In the genomic region with DNA sequence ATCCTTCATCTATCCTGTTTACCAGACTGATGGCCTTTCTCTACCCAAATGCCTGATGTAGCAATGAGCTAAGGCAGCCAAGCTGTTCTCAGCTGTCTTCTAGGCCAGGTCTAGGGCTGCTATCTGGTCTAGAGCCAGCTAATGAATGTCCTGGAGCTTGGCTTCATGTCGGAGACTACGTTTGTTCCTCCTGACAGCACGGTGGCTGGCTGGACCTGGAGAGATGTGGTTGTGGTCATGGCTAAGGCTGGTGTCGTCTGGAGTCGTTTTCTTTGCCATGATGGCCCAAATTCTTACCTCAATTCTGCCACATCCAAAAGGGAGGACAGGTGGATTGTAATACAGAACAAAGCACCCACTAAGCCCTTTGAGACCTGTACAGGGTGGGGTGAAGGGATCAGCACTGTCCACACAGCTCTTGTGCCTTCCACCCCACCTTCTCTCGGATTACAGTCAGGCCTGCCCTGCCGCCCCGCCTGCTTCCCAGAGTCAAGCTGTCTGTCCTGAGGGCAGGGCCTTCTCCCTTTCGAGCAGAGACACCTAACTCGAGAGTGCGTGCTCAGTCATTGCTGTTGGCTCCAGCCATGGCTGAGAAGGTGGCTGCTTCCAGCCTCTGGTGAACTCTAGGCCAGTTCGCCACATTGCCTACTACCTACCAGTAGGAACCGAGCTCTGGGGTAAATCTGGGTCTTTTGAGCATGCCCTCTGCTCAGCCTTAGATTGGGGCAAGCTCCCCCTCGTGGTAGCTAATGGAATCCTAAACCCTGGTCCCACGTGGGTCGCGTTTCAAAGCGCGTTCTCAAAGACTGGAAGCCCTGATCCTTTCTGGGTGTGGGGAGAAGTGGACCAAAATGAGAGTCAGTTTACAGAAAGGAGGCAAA, we compare ENCODE assay signal across 1 mouse cellular context.
TF ChIP-seq lines count a peak whose summit lies in the region.

No protein-coding gene starts in this region.

TF ChIP-seq in C2C12, 6 proteins besides CTCF, POLR2A, EP300 and RAD21:
- TF ChIP-seq MYOG (IDR thresholded peaks at IDR 0.05; ENCODE audit: control insufficient read depth, extremely low read depth, insufficient read length) (no peak), CEBPB (IDR thresholded peaks at IDR 0.05; ENCODE audit: low read depth) (no peak), USF1 (IDR thresholded peaks at IDR 0.05; ENCODE audit: low read depth) (no peak), FOSL1 (IDR thresholded peaks at IDR 0.05; ENCODE audit: insufficient read depth, low read length, poor library complexity, severe bottlenecking) (no peak)
TF ChIP-seq in C2C12: peak in this region for 0.
